Mouse (Mus musculus) heart, embryonic 13.5 days (tissue): ENCODE data around the gene Cspg5. TPM values are rescaled to one million over a fixed set of nuclear protein-coding genes. Genes with fewer than 3 reads are reported as not detected.

Source experiments
- ATAC-seq: fragments of 200-750 bp; cut with Nextera tagmentation; 2 replicates; pipeline ENCODE4 v1.8.0; 2017; ENCODE audit warnings: moderate TSS enrichment; ENCODE audit not compliant: insufficient number of reproducible peaks, low FRiP score, low TSS enrichment; ENCODE audit errors: extremely low read depth
- H3K27ac ChIP-seq: fragments of 300-500 bp; sonication (generic); replicated peaks from 2 replicates; pipeline ENCODE4 v1.5.1; 2015; ENCODE audit warnings: moderate library complexity, mild to moderate bottlenecking, inconsistent platforms
- H3K27me3 ChIP-seq: fragments of 300-500 bp; sonication (generic); replicated peaks from 2 replicates; pipeline ENCODE4 v1.6.1; 2015; ENCODE audit warnings: mild to moderate bottlenecking, inconsistent platforms
- H3K36me3 ChIP-seq: fragments of 300-500 bp; sonication (generic); 2 replicates; pipeline ENCODE4 v1.6.1; 2015; ENCODE audit warnings: mild to moderate bottlenecking, inconsistent platforms
- H3K4me1 ChIP-seq: fragments of 300-500 bp; sonication (generic); 2 replicates; pipeline ENCODE4 v1.6.1; 2015; ENCODE audit warnings: inconsistent platforms
- H3K4me2 ChIP-seq: fragments of 300-500 bp; sonication (generic); 2 replicates; pipeline ENCODE4 v1.6.1; 2015; ENCODE audit warnings: inconsistent platforms, mild to moderate bottlenecking, moderate library complexity
- H3K4me3 ChIP-seq: fragments of 300-500 bp; sonication (generic); 2 replicates; pipeline ENCODE4 v1.5.1; 2015; ENCODE audit warnings: moderate library complexity, mild to moderate bottlenecking, inconsistent platforms
- H3K9ac ChIP-seq: fragments of 300-500 bp; sonication (generic); 2 replicates; pipeline ENCODE4 v1.6.1; 2015; ENCODE audit warnings: inconsistent platforms, mild to moderate bottlenecking, moderate library complexity
- H3K9me3 ChIP-seq: fragments of 300-500 bp; sonication (generic); 2 replicates; pipeline ENCODE4 v1.6.1; 2016; ENCODE audit warnings: inconsistent platforms
- WGBS: fragments of 180-500 bp; shearing (Covaris S2); methylation state at CpG from one replicate; pipeline ENCODE4 v1.1.7; 2015; ENCODE audit warnings: mixed read lengths; 5-methylcytosine and 5-hydroxymethylcytosine counted together
- polyA plus RNA-seq: library from polyadenylated mRNA; unstranded; fragments of >200 nt; fragmentation: Nextera tagmentation; extraction: Ambion mirVana; gene quantifications from 2 replicates; pipeline ENCODE4 v1.2.1, GENCODE M21; 2015

The Cspg5 gene
- polyA plus RNA-seq, 1 experiment from 2014 or later = 2.3 TPM

DNA sequence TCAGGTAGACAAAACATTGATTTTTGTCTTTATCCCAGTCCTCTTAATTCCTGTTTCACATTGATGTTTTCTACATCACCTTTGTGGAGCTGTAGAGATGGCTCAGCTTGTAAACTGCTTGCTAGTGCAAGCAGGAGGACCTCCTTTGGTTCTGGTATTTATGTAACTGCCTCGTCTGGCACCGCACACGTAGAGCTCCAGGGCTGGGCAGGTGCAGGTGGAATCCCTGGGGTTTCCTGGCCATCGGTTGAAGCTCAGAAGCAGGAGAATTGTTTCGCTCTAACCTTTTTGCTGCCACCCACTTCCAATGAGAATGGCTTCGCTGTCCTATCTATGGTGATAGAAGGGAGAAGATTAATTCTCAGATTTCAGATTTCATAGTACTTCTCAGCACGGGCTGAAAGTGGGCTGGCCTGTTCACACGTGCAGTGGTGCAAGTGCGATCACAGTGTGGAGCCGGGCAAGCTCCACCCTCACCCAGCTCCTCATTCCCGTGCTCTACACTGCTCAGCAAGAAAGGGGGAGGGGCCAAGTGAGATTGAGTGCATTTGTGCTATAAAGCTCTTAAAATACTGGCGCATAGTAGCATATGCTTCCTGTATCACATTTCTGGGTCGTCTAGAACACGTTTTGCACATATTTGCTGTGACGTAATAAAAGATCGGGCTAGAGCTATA lies 13.1 kb upstream of the Cspg5 start:
- no peak for ATAC-seq

DNA sequence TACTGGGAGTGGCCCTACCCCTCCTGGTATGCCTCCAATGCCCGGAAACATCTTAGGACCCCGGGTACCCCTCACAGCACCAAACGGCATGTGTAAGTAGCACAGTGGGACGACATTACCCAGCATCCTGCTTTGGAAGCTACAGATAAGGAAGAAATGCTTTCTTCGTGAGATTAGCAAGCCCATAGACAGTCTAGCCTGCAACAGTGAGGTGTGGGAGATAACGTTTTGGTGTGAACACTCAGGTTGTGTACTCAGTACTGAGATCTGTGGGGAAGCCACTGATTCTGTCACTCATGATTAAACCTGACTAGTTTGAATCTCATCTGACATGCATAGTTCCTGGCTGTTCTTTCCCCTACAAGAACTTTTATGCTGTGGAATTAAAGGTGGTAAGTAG lies 8.6 kb upstream of the Cspg5 start:
- Histone ChIP-seq H3K4me2 (no peak overlapping the region), H3K27me3 (no peaks in the 10 kb centered on the region), H3K9ac (no peak overlapping the region), H3K27ac (no peak overlapping the region), H3K4me3 (no peak overlapping the region), H3K9me3 (no peaks in the 10 kb centered on the region), H3K4me1 (no peaks in the 10 kb centered on the region), H3K36me3 (peaks cover 92% of the 10 kb centered on the region)
- no peak for ATAC-seq
- 72% methylated on average over 6 of the region's 6 CpGs for WGBS

More for the DNA sequence above, 13.1 kb upstream of the Cspg5 start:
- Histone ChIP-seq H3K4me1 (no peaks in the 10 kb centered on the region), H3K4me3 (no peak overlapping the region), H3K27me3 (no peaks in the 10 kb centered on the region), H3K9ac (no peak overlapping the region), H3K27ac (no peak overlapping the region), H3K4me2 (no peak overlapping the region), H3K36me3 (peaks cover 91% of the 10 kb centered on the region), H3K9me3 (no peaks in the 10 kb centered on the region)
- WGBS = 89% methylated on average over 16 of the region's 16 CpGs

DNA sequence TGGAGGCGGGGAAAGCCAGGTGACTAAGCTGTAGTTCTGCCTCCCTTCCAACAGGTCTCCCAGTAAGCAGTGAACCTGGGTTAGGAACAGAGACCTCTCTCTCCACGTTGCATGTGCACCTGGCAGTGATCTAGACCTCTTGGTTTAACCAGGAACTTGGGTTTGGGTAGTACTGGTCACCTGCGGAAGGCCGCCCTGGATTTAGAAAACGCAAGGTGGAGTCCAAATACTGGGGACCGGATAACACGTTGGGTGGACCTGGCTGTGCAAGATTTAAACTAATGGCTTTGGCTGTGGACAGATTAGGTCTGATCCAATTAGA lies 945 bp downstream of the Cspg5 start:
- Histone ChIP-seq H3K36me3 (peaks cover 23% of the 10 kb centered on the region), H3K4me2 (peak overlapping the region; percentile 100), H3K9me3 (no peaks in the 10 kb centered on the region), H3K4me3 (peak overlapping the region; percentile 77), H3K4me1 (peaks cover 18% of the 10 kb centered on the region), H3K9ac (peak overlapping the region; percentile 75; the same call in 1 of the 2 replicates), H3K27ac (no peak overlapping the region), H3K27me3 (peaks cover 47% of the 10 kb centered on the region)
- ATAC-seq = no peak
- 22% methylated on average over 7 of the region's 7 CpGs for WGBS

DNA sequence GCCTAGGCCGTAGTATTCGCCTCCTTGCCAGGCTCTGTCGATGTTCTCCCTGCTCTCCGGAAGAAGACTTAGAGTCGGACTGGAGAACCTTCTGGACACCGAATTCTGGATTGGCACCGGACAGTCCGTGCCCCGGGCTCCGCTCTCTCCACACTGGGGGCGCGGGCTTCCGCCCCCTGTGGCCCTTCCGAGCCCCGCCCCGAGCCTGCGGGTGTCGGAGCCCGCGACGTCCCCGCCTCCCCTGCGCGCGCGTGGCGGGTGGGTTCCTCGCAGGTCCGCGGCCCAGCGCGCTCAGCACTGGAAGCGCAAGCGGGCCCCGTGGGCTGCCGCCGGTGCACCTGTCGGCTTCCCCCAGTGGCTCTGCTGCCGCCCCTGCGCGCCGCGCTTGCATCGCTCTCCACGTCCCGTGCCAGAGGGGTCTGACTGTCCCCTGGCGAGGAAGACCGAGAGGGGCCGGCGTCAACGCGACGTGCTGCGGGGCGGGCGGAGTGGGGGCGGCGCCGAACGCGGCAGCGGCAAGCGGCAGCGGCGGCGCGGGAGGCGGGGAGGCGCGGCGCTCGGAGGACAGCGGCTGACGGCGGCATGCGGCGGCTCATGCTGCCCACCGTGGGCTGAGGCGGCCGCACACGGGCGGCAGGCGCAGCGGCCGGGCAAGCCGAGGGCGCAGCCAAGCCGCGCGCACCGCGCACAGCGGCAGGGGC lies 1.5 kb downstream of the Cspg5 start:
- peaks cover 23% of the 10 kb centered on the region for H3K4me1 ChIP-seq
- peaks cover 47% of the 10 kb centered on the region for H3K27me3 ChIP-seq
- peak overlapping the region; percentile 77 for H3K4me3 ChIP-seq
- H3K9me3 ChIP-seq = no peaks in the 10 kb centered on the region
- H3K36me3 ChIP-seq = peaks cover 20% of the 10 kb centered on the region
- H3K4me2 ChIP-seq = peak overlapping the region; percentile 100
- WGBS = 2% methylated on average over 87 of the region's 93 CpGs
- no peak for ATAC-seq
- H3K27ac ChIP-seq = no peak overlapping the region
- H3K9ac ChIP-seq = peak overlapping the region; percentile 75

DNA sequence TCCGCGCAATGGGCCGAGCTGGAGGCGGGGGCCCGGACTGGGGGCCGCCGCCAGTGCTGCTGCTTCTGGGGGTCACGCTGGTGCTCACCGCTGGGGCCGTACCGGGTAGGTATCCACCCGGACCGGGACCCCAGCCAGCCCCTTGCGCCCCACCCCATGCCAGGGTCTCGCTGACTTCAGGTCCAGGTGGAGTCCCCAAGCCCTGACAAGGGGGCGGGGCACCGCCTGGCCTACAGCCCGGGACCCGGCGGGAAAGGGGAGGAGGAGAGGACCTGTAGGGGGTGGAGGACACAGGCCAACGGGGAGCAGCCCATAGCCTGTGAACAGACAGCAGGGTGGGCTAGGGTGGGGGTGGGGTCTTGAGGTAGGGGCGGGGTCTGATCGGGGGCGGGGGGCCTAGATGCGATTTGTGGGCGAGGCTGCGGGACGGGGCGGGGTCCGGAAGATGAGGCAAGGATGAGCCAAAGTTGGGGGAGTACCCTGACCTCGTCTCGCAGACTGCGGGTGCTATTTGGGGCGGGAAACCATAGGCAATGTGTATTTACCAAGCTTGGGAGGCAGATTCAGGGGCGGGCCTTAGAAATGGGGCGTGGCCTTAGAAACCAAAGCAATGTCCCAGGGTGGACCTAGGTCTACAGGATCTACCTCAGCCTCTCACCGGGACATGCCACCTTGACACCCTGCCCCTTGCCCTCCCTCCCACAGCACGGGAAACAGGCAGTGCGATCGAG lies 2.2 kb downstream of the Cspg5 start:
- H3K4me2 ChIP-seq = peak overlapping the region; percentile 100
- H3K27ac ChIP-seq = no peak overlapping the region
- peaks cover 47% of the 10 kb centered on the region for H3K27me3 ChIP-seq
- H3K9me3 ChIP-seq = no peaks in the 10 kb centered on the region
- ATAC-seq = peak; percentile 39; the same call in 1 of the 2 replicates
- peak overlapping the region; percentile 77 for H3K4me3 ChIP-seq
- WGBS = 1% methylated on average over 40 of the region's 40 CpGs
- H3K9ac ChIP-seq = peak overlapping the region; percentile 75
- peaks cover 12% of the 10 kb centered on the region for H3K36me3 ChIP-seq
- H3K4me1 ChIP-seq = peaks cover 28% of the 10 kb centered on the region

DNA sequence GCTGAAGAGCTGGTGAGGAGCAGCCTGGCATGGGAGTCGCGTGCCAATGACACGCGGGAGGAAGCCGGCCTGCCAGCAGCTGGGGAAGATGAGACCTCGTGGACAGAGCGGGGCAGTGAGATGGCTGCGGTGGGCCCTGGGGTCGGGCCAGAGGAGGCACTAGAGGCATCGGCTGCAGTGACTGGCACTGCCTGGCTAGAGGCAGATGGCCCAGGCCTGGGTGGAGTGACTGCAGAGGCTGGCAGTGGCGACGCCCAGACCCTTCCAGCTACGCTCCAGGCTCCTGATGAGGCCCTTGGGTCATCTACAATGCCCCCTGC lies 2.7 kb downstream of the Cspg5 start:
- peak overlapping the region; percentile 75 for H3K9ac ChIP-seq
- no peak overlapping the region for H3K27ac ChIP-seq
- H3K27me3 ChIP-seq = peaks cover 51% of the 10 kb centered on the region
- peak overlapping the region; percentile 77 for H3K4me3 ChIP-seq
- H3K4me2 ChIP-seq = peak overlapping the region; percentile 100
- H3K36me3 ChIP-seq = peaks cover 7% of the 10 kb centered on the region
- ATAC-seq = no peak
- H3K9me3 ChIP-seq = no peaks in the 10 kb centered on the region
- 48% methylated on average over 13 of the region's 13 CpGs for WGBS
- H3K4me1 ChIP-seq = peaks cover 28% of the 10 kb centered on the region

DNA sequence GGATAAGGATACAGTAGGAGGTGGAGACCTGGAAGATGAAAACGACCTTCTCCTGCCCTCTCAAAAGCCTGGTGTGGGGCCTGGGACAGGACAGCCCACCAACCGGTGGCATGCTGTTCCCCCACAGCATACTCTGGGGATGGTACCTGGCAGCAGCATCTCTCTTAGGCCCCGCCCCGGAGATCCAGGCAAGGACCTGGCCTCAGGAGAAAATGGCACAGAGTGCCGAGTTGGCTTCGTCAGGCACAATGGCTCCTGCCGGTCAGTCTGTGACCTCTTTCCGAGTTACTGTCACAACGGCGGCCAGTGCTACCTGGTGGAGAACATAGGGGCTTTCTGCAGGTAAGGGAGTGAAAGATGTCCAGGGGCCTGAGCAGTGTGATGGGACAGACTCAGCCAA lies 3.5 kb downstream of the Cspg5 start:
- H3K27me3 ChIP-seq = peaks cover 48% of the 10 kb centered on the region
- H3K4me1 ChIP-seq = peaks cover 28% of the 10 kb centered on the region
- 81% methylated on average over 10 of the region's 10 CpGs for WGBS
- ATAC-seq = no peak
- no peak overlapping the region for H3K4me3 ChIP-seq
- no peak overlapping the region for H3K27ac ChIP-seq
- H3K9ac ChIP-seq = no peak overlapping the region
- no peak overlapping the region for H3K4me2 ChIP-seq
- H3K9me3 ChIP-seq = no peaks in the 10 kb centered on the region
- H3K36me3 ChIP-seq = peaks cover 1% of the 10 kb centered on the region; the same call in 1 of the 2 replicates

DNA sequence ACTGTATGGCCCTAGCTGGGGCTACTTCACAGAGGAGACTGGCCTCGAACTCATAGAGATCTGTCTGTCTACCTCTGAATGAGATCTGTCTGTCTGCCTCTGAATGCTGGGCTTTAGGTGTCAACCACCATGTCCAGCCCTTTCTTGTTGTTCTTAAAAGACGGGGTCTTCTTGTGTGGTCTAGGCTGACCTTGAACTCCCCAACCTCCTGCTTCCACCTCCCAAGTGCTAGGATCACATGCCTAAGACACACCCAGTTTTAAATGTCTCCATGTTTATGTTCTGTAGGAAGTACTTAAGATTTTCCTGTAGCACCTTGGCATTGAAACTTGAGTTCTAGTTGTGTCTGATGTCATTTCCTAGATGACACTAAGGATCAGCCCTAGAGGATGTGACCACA lies 5.3 kb downstream of the Cspg5 start:
- 76% methylated on average over 2 of the region's 2 CpGs for WGBS
- no peak for ATAC-seq
- Histone ChIP-seq H3K27me3 (peaks cover 37% of the 10 kb centered on the region), H3K9ac (no peak overlapping the region), H3K4me3 (no peak overlapping the region), H3K9me3 (no peaks in the 10 kb centered on the region), H3K27ac (no peak overlapping the region), H3K36me3 (no peaks in the 10 kb centered on the region), H3K4me1 (peaks cover 28% of the 10 kb centered on the region), H3K4me2 (no peak overlapping the region)

DNA sequence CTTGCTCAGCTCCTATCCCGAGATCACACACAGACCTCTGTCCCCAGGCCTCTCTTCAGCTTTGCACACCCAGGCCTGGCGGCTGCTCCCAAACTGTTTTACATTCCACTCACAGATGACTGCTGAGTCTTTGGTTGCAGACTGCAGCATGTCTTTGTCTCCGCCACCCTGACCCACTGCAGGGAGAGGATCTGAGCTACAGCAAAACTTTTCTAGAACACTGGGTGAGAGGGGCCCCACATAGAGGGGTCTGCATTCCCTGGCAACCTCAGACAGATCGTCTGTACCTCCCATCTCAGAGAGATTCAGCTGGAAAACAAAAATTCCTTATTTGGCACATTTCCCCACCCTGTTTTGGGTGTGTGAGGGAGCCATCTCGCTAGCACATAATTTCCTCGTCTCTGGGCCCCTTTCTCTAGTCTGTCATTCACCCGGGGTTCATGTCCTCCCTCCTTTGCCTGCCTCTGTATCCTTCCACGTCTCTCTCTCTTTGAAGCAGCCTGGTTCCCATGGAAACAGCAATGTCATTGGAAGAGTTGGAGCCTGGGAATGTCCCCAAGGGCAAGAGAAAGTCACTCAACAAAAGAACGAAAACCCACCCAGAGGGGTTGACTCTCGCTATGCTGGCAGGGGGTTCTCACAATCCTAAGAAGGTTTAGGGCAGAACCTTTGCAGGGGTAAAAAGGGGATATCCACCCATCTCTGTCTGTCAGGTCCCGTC lies 6.4 kb downstream of the Cspg5 start:
- H3K27me3 ChIP-seq = peaks cover 26% of the 10 kb centered on the region
- H3K36me3 ChIP-seq = no peaks in the 10 kb centered on the region
- peak overlapping the region; percentile 54; the same call in 1 of the 2 replicates for H3K27ac ChIP-seq
- peaks cover 22% of the 10 kb centered on the region for H3K4me1 ChIP-seq
- no peaks in the 10 kb centered on the region for H3K9me3 ChIP-seq
- H3K9ac ChIP-seq = peak overlapping the region; percentile 52; the same call in 1 of the 2 replicates
- H3K4me2 ChIP-seq = peak overlapping the region; percentile 42
- no peak overlapping the region for H3K4me3 ChIP-seq
- no peak for ATAC-seq
- WGBS = 21% methylated on average over 11 of the region's 11 CpGs

DNA sequence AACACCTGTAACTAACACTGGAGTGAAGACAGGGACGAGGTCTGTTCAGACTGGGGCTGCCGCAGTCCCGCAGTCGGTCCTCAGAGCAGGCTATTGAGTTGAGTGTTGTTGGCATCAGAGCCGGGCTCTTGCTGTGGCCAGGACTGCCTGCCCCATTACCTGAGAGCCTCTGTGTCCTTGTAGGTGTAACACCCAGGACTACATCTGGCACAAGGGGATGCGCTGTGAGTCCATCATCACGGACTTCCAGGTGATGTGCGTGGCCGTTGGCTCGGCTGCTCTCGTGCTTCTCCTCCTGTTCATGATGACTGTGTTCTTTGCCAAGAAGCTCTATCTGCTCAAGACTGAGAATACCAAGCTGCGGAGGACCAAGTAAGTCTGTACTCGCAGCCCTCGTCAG lies 7.2 kb downstream of the Cspg5 start:
- Histone ChIP-seq H3K4me1 (peaks cover 19% of the 10 kb centered on the region), H3K27ac (no peak overlapping the region), H3K9ac (no peak overlapping the region), H3K4me3 (no peak overlapping the region), H3K27me3 (peaks cover 20% of the 10 kb centered on the region), H3K4me2 (no peak overlapping the region), H3K36me3 (no peaks in the 10 kb centered on the region), H3K9me3 (no peaks in the 10 kb centered on the region)
- WGBS = 87% methylated on average over 14 of the region's 14 CpGs
- no peak for ATAC-seq

DNA sequence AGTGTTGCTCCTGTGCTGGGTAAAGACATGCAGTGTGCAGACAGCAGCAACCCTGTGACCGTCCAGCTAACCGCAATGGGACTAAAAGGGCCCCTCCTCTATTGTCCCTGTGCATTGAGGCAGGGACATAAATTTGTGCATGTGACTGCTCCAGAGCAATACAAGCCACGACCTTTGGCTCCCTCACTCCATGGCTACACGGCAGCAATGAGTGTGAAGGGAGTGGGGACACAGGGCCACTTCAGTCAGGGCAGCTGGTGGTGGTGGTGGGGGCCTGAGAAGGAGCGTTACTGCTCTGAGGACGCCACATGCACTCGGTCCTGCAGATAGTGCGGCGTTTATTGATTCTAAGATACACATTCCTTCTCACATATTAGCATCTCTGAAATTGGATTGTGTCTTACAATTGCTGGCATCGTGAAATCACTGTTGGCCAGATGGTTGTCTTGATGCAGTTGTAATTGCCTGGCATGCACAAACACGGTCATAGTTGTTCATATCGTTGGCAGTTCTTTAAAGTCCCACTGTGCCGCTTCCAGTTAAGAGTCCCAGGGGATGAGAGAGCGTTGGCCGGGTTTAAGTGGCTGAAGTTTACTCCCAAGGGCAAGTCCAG lies 11.9 kb downstream of the Cspg5 start:
- 75% methylated on average over 15 of the region's 15 CpGs for WGBS
- Histone ChIP-seq H3K36me3 (no peaks in the 10 kb centered on the region), H3K9ac (no peak overlapping the region), H3K4me3 (no peak overlapping the region), H3K4me2 (no peak overlapping the region), H3K4me1 (no peaks in the 10 kb centered on the region), H3K27ac (no peak overlapping the region), H3K27me3 (peaks cover 5% of the 10 kb centered on the region; the same call in 1 of the 2 replicates), H3K9me3 (no peaks in the 10 kb centered on the region)
- no peak for ATAC-seq
